Mouse (Mus musculus) frontal cortex, adult 2 months (tissue): ENCODE measurements at regions not wholly inside any gene's neighbourhood (a gene's known extent, or its start where the extent isn't known, plus 50 kb on each side); places are given as distances from the start of the nearest gene placed in this dataset.

ENCODE experiments used
- DNase-seq, 2 experiments: peaks; one replicate each; pipeline ENCODE4 v3.0.0; 2022; ENCODE audit warnings: low spot score in 1 of 2; ENCODE audit errors: extremely low spot score in 1 of 2

- DNase-seq = no peak
Observed at GRCm38 (mm10) chr2:106256012-106256411, 252.7 kb upstream of the Dnajc24 start.

- no peak for DNase-seq
Observed at GRCm38 (mm10) chr2:106234358-106234757, 231.0 kb upstream of the Dnajc24 start.

GRCm38 (mm10) chr2:106231136-106231535 is 227.8 kb upstream of the Dnajc24 start:
- DNase-seq = no peak

- DNase-seq = no peak
Observed at GRCm38 (mm10) chr2:106230021-106230420, 226.7 kb upstream of the Dnajc24 start.

GRCm38 (mm10) chr2:106228249-106228648 is 224.9 kb upstream of the Dnajc24 start:
- no peak for DNase-seq

GRCm38 (mm10) chr2:106216169-106216568 is 212.8 kb upstream of the Dnajc24 start:
- peak; percentile 13 to 32 for DNase-seq

GRCm38 (mm10) chr2:106213740-106214139 is 210.4 kb upstream of the Dnajc24 start:
- no peak for DNase-seq

GRCm38 (mm10) chr2:106210773-106211172 is 207.4 kb upstream of the Dnajc24 start:
- DNase-seq = no peak

GRCm38 (mm10) chr2:106208767-106209250 is 205.5 kb upstream of the Dnajc24 start:
- DNase-seq = no peak

GRCm38 (mm10) chr2:106200130-106200529 is 196.8 kb upstream of the Dnajc24 start:
- DNase-seq = no peak

GRCm38 (mm10) chr2:106195170-106195569 is 191.8 kb upstream of the Dnajc24 start:
- no peak for DNase-seq

- DNase-seq = peak; percentile 58 to 93
Observed at GRCm38 (mm10) chr2:106194369-106195023, 191.1 kb upstream of the Dnajc24 start.

- DNase-seq = no peak
Observed at GRCm38 (mm10) chr2:106193889-106194347, 190.6 kb upstream of the Dnajc24 start.

GRCm38 (mm10) chr2:106190579-106191322 is 187.4 kb upstream of the Dnajc24 start:
- no peak for DNase-seq

GRCm38 (mm10) chr2:106183651-106184050 is 180.3 kb upstream of the Dnajc24 start:
- DNase-seq = no peak

GRCm38 (mm10) chr2:106182051-106182450 is 178.7 kb upstream of the Dnajc24 start:
- peak in 1 of 2 experiments; percentile 4 for DNase-seq

GRCm38 (mm10) chr2:106162681-106163080 is 159.3 kb upstream of the Dnajc24 start:
- no peak for DNase-seq

- no peak for DNase-seq
Observed at GRCm38 (mm10) chr2:106161877-106162276, 158.5 kb upstream of the Dnajc24 start.

GRCm38 (mm10) chr2:106149701-106150100 is 146.4 kb upstream of the Dnajc24 start:
- no peak for DNase-seq

GRCm38 (mm10) chr2:106140931-106141330 is 137.6 kb upstream of the Dnajc24 start:
- no peak for DNase-seq

- DNase-seq = no peak
Observed at GRCm38 (mm10) chr2:106101002-106101401, 97.7 kb upstream of the Dnajc24 start.

- DNase-seq = no peak
Observed at GRCm38 (mm10) chr2:106086121-106086520, 82.8 kb upstream of the Dnajc24 start.
